Mouse (Mus musculus) CH12.LX (cell line): ENCODE measurements around the gene Nup62.
A peak's percentile ranks its signal among the peaks of the same experiment; 100 is the strongest.

ENCODE experiments used
- CTCF ChIP-seq, 2 experiments: IDR thresholded peaks in 1 of 2; conservative IDR thresholded peaks in 1 of 2; 2 replicates each; pipeline ENCODE4 v1.5.1; 2011 to 2012; ENCODE audit warnings: low read depth in 2 of 2, low read length in 2 of 2, improper control_type of control experiment in 1 of 2, inconsistent platforms in 1 of 2, mild to moderate bottlenecking in 1 of 2, moderate library complexity in 1 of 2
- ELF1 ChIP-seq: IDR thresholded peaks from 2 replicates; pipeline ENCODE4 v1.6.1; 2014; ENCODE audit warnings: low read depth, mild to moderate bottlenecking, inconsistent platforms, low read length, improper control_type of control experiment
- GABPA ChIP-seq: IDR thresholded peaks from 2 replicates; pipeline ENCODE4 v1.6.1; 2012; ENCODE audit warnings: low read depth, low read length, improper control_type of control experiment, inconsistent platforms; ENCODE audit not compliant: insufficient replicate concordance
- POLR2A ChIP-seq: IDR thresholded peaks from 2 replicates; pipeline ENCODE4 v1.6.1; 2011; ENCODE audit warnings: low read depth, mild to moderate bottlenecking, improper control_type of control experiment, low read length

- no peak for TF ChIP-seq ELF1
- peak; percentile 63 for TF ChIP-seq POLR2A
- no peak for TF ChIP-seq CTCF (conservative IDR thresholded peaks at IDR 0.05 in 1 of 2, IDR thresholded peaks at IDR 0.05 in 1 of 2; ENCODE audit: low read depth in 2 of 2, low read length in 2 of 2)
- no peak; the same call in 1 of the 2 replicates for TF ChIP-seq GABPA
Measured at GRCm38 (mm10) chr7:44849416-44850111, 33.7 kb downstream of the Nup62 start.
